Mouse (Mus musculus): Measurements from ENCODE around the gene Hist1h4m. TPM values are rescaled to one million over a fixed set of nuclear protein-coding genes. Genes with fewer than 3 reads are reported as not detected.
"Not testable (repeated sequence)": the region's sequence is repeated elsewhere in the genome, so short reads cannot be mapped to it uniquely, and the experiment has no call there.

Hist1h4m gene
- polyA plus RNA-seq, 1 experiment from 2014 or later: not detected

GRCm38 (mm10) chr13:21831418-21832394 is 20.2 kb downstream of the Hist1h4m start, which contains the start of gene Hist1h4n:
TSS of gene Hist1h4n (minus strand) at chr13:21832196.
- ATAC-seq (replicated peaks; ENCODE audit: low FRiP score, low TSS enrichment, low read depth): peak; percentile 85
- H3K4me3 ChIP-seq (ENCODE audit: low read depth, low read length): peak within 1 kb of the TSS; percentile 8; the same call in 1 of the 2 replicates
- H3K4me2 ChIP-seq (ENCODE audit: low read length): peak within 1 kb of the TSS; percentile 33; the same call in 1 of the 2 replicates
- not testable (repeated sequence) for H3K36me3 ChIP-seq (ENCODE audit: control insufficient read depth, insufficient read depth, low read length); H3K27me3 ChIP-seq (replicated peaks; ENCODE audit: control insufficient read depth, insufficient read depth, low read length); H3K9ac ChIP-seq (ENCODE audit: low read length); H3K9me3 ChIP-seq (ENCODE audit: control insufficient read depth, low read length); H3K4me1 ChIP-seq (replicated peaks; ENCODE audit: control insufficient read depth, insufficient read depth, low read length); DNase-seq (ENCODE audit: low spot score)
- peak within 1 kb of the TSS; percentile 27; the same call in 1 of the 2 replicates for H3K27ac ChIP-seq (ENCODE audit: low read depth)
- WGBS: 0% methylated on average over 22 of the region's 58 CpGs

DNA sequence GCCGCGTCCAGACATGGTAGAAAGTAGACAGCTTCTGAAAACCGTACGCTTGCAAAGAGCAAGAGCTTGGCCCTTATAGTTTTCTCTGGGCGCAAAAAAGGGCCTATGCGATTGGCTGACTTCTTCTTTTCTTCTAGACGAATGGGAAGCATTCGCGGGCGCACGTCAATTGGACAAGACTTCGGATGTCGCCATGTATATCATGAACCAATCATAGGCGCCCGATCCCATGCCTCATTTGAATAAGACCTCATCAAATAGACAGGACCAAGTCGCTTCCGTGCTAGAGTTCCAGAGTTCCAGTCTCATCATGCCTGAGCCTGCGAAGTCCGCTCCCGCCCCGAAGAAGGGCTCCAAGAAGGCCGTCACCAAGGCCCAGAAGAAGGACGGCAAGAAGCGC is 21.9 kb downstream of the Hist1h4m start, which contains the start of the genes Hist1h2ap and Hist1h2br:
Gene Hist1h2ap (minus strand): TSS at position 47 of the 400 bp plus-strand sequence.
Gene Hist1h2br (plus strand): TSS at position 283 of the 400 bp plus-strand sequence.
- not testable (repeated sequence) for H3K4me2 ChIP-seq (ENCODE audit: low read length); H3K9ac ChIP-seq (ENCODE audit: low read length); H3K4me3 ChIP-seq (ENCODE audit: low read depth, low read length); H3K27me3 ChIP-seq (replicated peaks; ENCODE audit: control insufficient read depth, insufficient read depth, low read length); H3K36me3 ChIP-seq (ENCODE audit: control insufficient read depth, insufficient read depth, low read length); H3K4me1 ChIP-seq (replicated peaks; ENCODE audit: control insufficient read depth, insufficient read depth, low read length); H3K27ac ChIP-seq (ENCODE audit: low read depth); H3K9me3 ChIP-seq (ENCODE audit: control insufficient read depth, low read length); DNase-seq (ENCODE audit: low spot score)
- WGBS: no CpG with 5 or more reads among the region's 24 CpGs
- ATAC-seq (replicated peaks; ENCODE audit: low FRiP score, low TSS enrichment, low read depth): peak; percentile 91

DNA sequence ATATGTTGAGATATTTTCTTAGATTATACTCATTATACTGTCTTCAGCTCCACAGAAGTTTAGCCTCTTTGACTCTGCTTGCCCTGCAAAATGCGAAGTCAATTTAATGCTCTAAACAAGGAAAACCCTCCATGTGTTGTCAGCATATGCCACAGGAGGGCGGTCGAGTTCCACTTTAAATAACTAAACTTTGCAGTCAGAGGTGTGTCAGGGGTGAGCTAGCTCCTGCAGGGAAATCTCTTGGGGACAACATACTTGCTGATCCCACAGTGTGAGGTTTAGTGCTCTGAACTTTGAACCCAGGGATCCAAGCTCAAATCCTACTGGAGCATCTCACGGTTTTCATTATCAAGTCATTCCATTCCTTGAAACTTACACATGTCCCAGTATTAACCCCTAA is 29.0 kb downstream of the Hist1h4m start:
- not testable (repeated sequence) for H3K9ac ChIP-seq (ENCODE audit: low read length)

DNA sequence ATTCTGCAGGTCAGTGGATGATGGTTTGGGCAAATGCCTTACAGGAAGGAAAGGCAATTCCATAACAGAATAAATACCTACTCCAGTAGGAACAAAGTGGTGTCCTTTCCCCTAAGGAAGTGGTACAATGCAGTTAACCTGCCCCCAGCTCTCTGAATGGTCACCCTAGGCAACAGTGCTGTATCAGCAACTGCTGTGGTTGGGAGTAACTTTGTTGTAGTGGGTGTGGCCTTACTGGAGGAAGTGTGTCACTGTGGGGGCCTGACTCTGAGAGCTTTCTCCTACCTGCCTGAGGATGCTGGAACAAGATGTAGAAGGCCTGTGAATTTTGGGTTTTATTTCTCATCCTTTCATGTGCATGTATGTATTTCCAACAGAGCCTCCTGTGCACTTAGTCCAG is 34.8 kb downstream of the Hist1h4m start:
- ATAC-seq (replicated peaks; ENCODE audit: low FRiP score, low TSS enrichment, low read depth); H3K9ac ChIP-seq (ENCODE audit: low read length); H3K4me3 ChIP-seq (ENCODE audit: low read depth, low read length); H3K27ac ChIP-seq (ENCODE audit: low read depth); H3K4me2 ChIP-seq (ENCODE audit: low read length); H3K36me3 ChIP-seq (ENCODE audit: control insufficient read depth, insufficient read depth, low read length); H3K9me3 ChIP-seq (ENCODE audit: control insufficient read depth, low read length); H3K4me1 ChIP-seq (replicated peaks; ENCODE audit: control insufficient read depth, insufficient read depth, low read length); DNase-seq (ENCODE audit: low spot score); H3K27me3 ChIP-seq (replicated peaks; ENCODE audit: control insufficient read depth, insufficient read depth, low read length): not testable (repeated sequence)

More for the DNA sequence above, 29.0 kb downstream of the Hist1h4m start:
- DNase-seq (ENCODE audit: low spot score); H3K9me3 ChIP-seq (ENCODE audit: control insufficient read depth, low read length); H3K4me3 ChIP-seq (ENCODE audit: low read depth, low read length); H3K4me2 ChIP-seq (ENCODE audit: low read length); H3K27ac ChIP-seq (ENCODE audit: low read depth); H3K36me3 ChIP-seq (ENCODE audit: control insufficient read depth, insufficient read depth, low read length); H3K4me1 ChIP-seq (replicated peaks; ENCODE audit: control insufficient read depth, insufficient read depth, low read length); H3K27me3 ChIP-seq (replicated peaks; ENCODE audit: control insufficient read depth, insufficient read depth, low read length): not testable (repeated sequence)
- ATAC-seq (replicated peaks; ENCODE audit: low FRiP score, low TSS enrichment, low read depth): peak; percentile 84
- WGBS: no CpG with 5 or more reads among the region's 4 CpGs

GRCm38 (mm10) chr13:21847883-21848282 is 36.3 kb downstream of the Hist1h4m start:
- ATAC-seq (replicated peaks; ENCODE audit: low FRiP score, low TSS enrichment, low read depth): no peak
- Histone ChIP-seq H3K4me3 (ENCODE audit: low read depth, low read length) (no peak overlapping the region), H3K4me1 (replicated peaks; ENCODE audit: control insufficient read depth, insufficient read depth, low read length) (no peaks in the 10 kb centered on the region), H3K9ac (ENCODE audit: low read length) (no peak overlapping the region), H3K27ac (ENCODE audit: low read depth) (no peak overlapping the region), H3K27me3 (replicated peaks; ENCODE audit: control insufficient read depth, insufficient read depth, low read length) (no peaks in the 10 kb centered on the region), H3K36me3 (ENCODE audit: control insufficient read depth, insufficient read depth, low read length) (no peaks in the 10 kb centered on the region), H3K4me2 (ENCODE audit: low read length) (no peak overlapping the region), H3K9me3 (ENCODE audit: control insufficient read depth, low read length) (no peaks in the 10 kb centered on the region)
- DNase-seq (ENCODE audit: low spot score): no peak
- 28% methylated on average over 8 of the region's 8 CpGs for WGBS

GRCm38 (mm10) chr13:21850696-21851095 is 39.1 kb downstream of the Hist1h4m start:
- not testable (repeated sequence) for DNase-seq (ENCODE audit: low spot score); H3K9ac ChIP-seq (ENCODE audit: low read length); ATAC-seq (replicated peaks; ENCODE audit: low FRiP score, low TSS enrichment, low read depth); H3K27ac ChIP-seq (ENCODE audit: low read depth); H3K27me3 ChIP-seq (replicated peaks; ENCODE audit: control insufficient read depth, insufficient read depth, low read length); H3K4me3 ChIP-seq (ENCODE audit: low read depth, low read length); H3K4me2 ChIP-seq (ENCODE audit: low read length); H3K4me1 ChIP-seq (replicated peaks; ENCODE audit: control insufficient read depth, insufficient read depth, low read length); H3K9me3 ChIP-seq (ENCODE audit: control insufficient read depth, low read length); H3K36me3 ChIP-seq (ENCODE audit: control insufficient read depth, insufficient read depth, low read length)
- 58% methylated on average over 1 of the region's 1 CpGs for WGBS

DNA sequence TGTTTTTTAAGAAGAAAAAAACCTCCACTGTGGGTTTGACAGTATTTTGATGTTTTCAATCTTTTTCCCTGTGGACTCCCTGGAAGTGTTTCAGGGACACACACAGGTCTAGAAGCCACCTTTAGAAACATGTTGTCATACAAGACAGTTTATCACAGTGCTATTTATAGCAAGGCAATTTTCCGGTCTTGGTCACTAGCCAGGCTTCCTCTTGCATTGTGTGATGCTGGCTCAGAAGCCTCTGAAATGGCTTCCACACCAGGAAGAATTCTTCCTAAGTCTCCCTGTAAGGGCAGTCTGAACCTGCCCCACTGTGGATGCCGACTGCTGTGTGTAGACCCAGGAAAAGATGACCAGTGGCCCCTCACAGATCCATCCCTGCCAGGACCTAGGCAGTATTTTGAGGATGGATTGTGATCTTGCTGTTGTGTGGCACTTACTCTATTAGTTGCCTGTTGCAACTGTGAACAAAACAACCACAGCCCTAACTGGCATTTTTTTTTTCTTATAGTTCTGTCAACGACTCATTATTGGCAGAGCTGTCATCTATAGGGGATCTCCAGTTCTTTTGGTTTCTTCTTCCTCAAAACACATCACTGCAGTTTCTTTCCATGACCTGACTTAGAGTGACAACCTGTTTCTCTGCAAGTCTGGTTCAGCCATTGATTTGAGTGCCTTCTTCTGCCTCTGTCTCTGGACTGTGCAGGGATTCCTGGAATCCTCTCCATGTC is 40.8 kb downstream of the Hist1h4m start:
- WGBS: 60% methylated on average over 3 of the region's 3 CpGs
- no peaks in the 10 kb centered on the region for H3K27me3 ChIP-seq (replicated peaks; ENCODE audit: control insufficient read depth, insufficient read depth, low read length)

GRCm38 (mm10) chr13:21855146-21855545 is 43.6 kb downstream of the Hist1h4m start:
- no peaks in the 10 kb centered on the region for H3K9me3 ChIP-seq (ENCODE audit: control insufficient read depth, low read length)
- peak overlapping the region; percentile 50 for H3K4me2 ChIP-seq (ENCODE audit: low read length)
- H3K27me3 ChIP-seq (replicated peaks; ENCODE audit: control insufficient read depth, insufficient read depth, low read length): no peaks in the 10 kb centered on the region
- no peaks in the 10 kb centered on the region for H3K36me3 ChIP-seq (ENCODE audit: control insufficient read depth, insufficient read depth, low read length)
- DNase-seq (ENCODE audit: low spot score): peak; percentile 90
- peak; percentile 75; the same call in 1 of the 2 replicates for ATAC-seq (replicated peaks; ENCODE audit: low FRiP score, low TSS enrichment, low read depth)
- peak overlapping the region; percentile 45 for H3K4me3 ChIP-seq (ENCODE audit: low read depth, low read length)
- 7% methylated on average over 11 of the region's 11 CpGs for WGBS
- no peak overlapping the region for H3K9ac ChIP-seq (ENCODE audit: low read length)
- H3K4me1 ChIP-seq (replicated peaks; ENCODE audit: control insufficient read depth, insufficient read depth, low read length): no peaks in the 10 kb centered on the region
- H3K27ac ChIP-seq (ENCODE audit: low read depth): no peak overlapping the region

More for the DNA sequence above, 40.8 kb downstream of the Hist1h4m start:
- Histone ChIP-seq H3K4me2 (ENCODE audit: low read length) (no peak overlapping the region), H3K4me1 (replicated peaks; ENCODE audit: control insufficient read depth, insufficient read depth, low read length) (no peaks in the 10 kb centered on the region), H3K36me3 (ENCODE audit: control insufficient read depth, insufficient read depth, low read length) (no peaks in the 10 kb centered on the region), H3K27ac (ENCODE audit: low read depth) (no peak overlapping the region), H3K9me3 (ENCODE audit: control insufficient read depth, low read length) (no peaks in the 10 kb centered on the region), H3K9ac (ENCODE audit: low read length) (no peak overlapping the region), H3K4me3 (ENCODE audit: low read depth, low read length) (no peak overlapping the region)
- no peak for ATAC-seq (replicated peaks; ENCODE audit: low FRiP score, low TSS enrichment, low read depth)
- DNase-seq (ENCODE audit: low spot score): no peak

All from intestine, embryonic 14.5 days (tissue).